Mouse (Mus musculus): Measurements from ENCODE around the gene Sh2d1b1.
"Not testable (repeated sequence)": the region's sequence is repeated elsewhere in the genome, so short reads cannot be mapped to it uniquely, and the experiment has no call there.

Sh2d1b1 gene

DNA sequence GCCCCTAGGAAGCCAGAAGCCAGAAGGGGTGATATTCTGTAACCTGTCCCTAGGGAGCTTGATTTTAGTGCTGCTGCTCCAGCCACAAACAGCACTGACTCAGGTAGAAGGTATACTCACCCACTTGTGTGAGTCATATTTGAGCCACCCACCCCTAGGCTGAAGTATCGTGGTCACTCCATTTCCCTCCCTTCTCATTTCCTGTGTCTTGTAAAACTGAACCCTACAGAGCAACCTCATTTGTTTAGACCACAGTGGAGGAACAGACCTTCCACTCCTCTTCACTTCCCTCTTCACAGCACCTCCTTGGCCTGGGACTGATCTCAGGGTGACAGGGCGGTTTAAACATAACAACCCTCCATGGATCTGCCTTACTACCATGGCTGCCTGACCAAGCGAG, at the start of gene Sh2d1b1:
Sh2d1b1 (plus strand) TSS at position 305 of the 400 bp plus-strand sequence.
- no peak for DNase-seq (ENCODE audit: low read depth)

DNA sequence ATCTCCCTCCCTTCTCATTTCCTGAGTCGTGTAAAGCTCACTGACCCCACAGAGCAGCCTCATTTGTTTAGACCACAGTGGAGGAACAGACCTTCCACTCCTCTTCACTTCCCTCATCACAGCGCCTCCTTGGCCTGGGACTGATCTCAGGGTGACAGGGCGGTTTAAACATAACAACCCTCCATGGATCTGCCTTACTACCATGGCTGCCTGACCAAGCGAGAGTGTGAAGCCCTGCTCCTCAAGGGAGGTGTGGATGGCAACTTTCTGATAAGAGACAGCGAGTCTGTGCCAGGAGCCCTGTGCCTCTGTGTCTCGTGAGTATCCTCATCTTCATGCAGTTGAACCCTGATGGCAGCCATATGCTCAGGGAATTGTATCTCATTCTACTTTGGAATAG, 44.4 kb upstream of the Sh2d1b1 start, which contains the start of gene Sh2d1b2:
Sh2d1b2 (plus strand) TSS at position 62 of the 400 bp plus-strand sequence.
- DNase-seq (ENCODE audit: low read depth), result not testable (repeated sequence)

GRCm38 (mm10) chr1:170245016-170245415, 32.1 kb upstream of the Sh2d1b1 start:
- DNase-seq (ENCODE audit: low read depth), result no peak

DNA sequence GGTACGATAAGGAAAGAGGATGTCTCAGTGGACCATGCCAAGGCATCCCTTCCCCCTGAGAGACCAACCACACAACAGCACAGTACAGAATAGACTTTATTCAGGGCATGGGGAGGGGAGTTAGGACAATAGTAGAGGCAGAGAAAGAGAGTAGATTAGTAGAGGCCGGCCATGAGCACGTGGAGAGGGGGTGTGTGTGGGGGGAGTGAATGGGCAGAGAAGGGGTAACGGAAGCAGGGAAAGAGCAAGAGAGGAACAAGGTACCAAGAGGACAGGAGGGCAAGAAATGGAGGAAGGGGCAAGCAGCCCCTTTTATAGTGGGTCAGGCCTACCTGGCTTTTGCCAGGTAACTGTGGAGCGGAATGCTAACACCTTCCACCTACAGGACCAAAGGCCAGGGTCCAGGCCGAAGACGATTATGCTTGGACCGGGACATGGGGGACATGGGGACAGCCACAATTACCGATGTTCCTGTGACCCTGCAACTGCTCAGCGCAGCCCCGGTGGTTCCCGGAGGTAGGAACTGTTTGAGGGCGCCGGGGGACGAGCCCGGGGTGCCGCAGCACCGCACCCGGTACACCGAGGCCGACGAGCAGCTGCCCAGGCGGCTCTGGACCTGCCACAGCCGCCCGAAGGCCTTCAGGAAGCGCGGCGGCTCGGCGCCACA, 22.1 kb upstream of the Sh2d1b1 start:
- no peak for DNase-seq (ENCODE audit: low read depth)

GRCm38 (mm10) chr1:170255560-170255910, 21.6 kb upstream of the Sh2d1b1 start:
- DNase-seq (ENCODE audit: low read depth), result peak; percentile 86

- DNase-seq (ENCODE audit: low read depth), result no peak
Observed at GRCm38 (mm10) chr1:170270281-170270680, 6.8 kb upstream of the Sh2d1b1 start.

DNA sequence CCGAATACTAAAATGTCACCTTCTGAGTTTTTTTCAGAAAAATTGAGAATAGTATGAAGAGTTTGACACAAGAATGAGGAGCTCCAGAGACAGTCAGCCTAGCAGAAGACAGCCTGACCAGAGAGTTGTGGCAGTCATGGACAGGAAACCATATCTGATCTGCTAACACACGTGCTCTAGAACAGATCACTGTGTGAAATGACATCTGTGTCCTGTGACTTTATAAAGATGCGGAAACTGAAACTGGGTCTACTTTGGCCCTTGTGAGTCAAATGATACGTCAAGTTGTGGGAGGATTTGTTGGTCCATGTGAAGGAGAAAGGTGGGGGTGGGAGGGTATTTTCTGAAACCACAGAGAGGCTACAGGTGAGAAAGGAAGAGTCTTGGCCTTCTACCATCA, 6.4 kb upstream of the Sh2d1b1 start:
- DNase-seq (ENCODE audit: low read depth), result no peak

DNA sequence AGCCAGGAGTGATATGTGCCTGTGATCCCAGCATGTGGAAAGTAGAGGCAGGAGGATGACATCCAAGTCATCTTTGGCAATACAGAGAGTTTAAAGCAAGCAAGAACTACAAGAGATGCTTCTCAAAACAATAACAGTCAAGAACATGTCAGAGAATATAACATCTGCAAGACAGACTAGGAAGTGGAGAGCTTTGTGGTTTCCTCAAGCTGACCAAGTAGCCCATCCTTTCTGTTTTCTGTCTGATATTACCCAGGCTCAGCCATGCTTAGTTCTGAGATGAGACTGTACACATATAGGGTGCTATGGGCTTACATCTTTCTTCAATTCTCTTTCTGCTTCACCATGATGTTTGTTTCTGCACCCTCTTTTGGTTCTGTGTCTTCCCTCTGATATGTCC, 3.9 kb upstream of the Sh2d1b1 start:
- DNase-seq (ENCODE audit: low read depth), result no peak

GRCm38 (mm10) chr1:170282415-170283129, 5.5 kb downstream of the Sh2d1b1 start:
- no peak for DNase-seq (ENCODE audit: low read depth)

- DNase-seq (ENCODE audit: low read depth), result peak; percentile 2
Observed at GRCm38 (mm10) chr1:170292239-170292951, 15.3 kb downstream of the Sh2d1b1 start.

GRCm38 (mm10) chr1:170293257-170293656, 16.1 kb downstream of the Sh2d1b1 start:
- no peak for DNase-seq (ENCODE audit: low read depth)

- no peak for DNase-seq (ENCODE audit: low read depth)
Observed at GRCm38 (mm10) chr1:170294786-170295570, 17.9 kb downstream of the Sh2d1b1 start.

DNA sequence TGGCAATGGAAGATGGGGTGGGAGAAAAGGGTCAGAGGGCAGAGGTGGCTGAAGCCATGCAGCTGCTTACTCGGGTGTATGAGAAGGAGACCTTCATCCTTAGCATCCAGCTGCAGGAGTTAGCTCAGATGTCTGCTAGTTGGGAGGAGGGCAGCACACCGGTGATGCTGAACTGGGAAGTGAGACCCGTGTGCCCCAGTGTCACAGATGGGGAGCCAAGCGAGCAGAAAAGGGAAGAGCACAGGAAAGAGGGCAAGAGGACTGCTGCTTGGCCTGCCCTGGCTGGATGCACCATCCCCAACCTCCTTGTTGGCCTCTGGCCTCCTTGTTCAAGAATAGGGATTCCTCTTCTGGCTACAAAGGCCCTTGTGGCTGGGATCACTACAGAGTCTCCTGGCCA, 22.4 kb downstream of the Sh2d1b1 start:
- DNase-seq (ENCODE audit: low read depth), result no peak

DNA sequence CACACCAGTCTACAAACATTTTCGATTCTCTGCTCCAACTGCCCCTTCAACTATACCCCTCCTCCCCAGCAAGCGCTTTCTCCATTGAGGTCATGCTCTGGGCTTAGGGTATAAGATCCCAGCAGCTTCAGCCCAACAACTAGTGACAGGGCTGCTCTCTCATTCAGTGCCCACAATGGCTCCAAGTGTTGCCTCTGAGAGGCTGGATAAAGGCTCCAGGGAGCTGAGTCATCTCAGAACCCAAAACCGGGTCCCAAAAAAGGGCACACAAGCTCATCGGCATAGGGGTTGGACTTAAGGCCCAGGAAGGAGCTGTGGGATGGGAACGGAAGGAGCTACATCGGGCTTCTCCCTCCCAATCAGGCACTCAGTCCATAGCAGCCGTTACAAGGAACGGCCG, 24.6 kb downstream of the Sh2d1b1 start:
- no peak for DNase-seq (ENCODE audit: low read depth)

DNA sequence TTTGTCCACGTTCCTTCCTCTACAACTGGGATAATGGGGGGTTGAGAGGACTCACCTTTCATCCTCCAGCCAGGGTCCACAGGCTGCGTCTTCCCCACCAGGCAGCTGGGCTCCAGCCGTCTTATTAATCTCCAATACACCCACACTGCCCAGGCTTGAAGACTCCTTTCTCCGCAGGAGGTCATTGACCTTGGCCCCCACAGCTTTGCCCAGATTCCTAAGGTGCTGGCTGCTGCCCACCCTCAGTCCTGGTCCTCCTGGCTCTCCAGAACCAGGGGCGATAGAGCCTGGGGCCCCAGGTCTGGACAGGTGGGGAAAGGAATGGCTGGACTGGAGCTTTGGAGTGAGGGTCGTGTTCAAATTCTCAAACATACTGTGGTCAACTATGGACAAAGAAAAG, 25.3 kb downstream of the Sh2d1b1 start:
- DNase-seq (ENCODE audit: low read depth), result no peak

- no peak for DNase-seq (ENCODE audit: low read depth)
Observed at GRCm38 (mm10) chr1:170303103-170303502, 26.0 kb downstream of the Sh2d1b1 start.

DNA sequence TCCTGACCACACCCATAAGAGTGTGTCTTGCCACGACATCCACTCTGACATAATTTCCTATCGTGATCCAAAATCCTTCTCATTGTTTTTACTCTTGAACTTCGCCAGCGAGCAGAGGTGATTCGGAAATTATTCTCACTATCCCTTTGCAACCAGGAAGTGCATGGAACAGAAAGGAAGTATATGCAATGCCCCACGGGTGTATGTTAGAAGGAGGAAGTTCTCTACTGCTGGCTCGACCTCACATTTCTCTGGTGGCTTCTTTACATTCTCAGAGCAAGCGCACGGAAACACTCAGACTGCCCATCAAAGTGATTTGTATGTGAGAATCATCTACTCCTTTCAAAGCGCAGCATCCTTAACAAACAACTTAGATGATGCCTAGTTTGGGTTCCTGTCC, 27.9 kb downstream of the Sh2d1b1 start:
- DNase-seq (ENCODE audit: low read depth), result no peak

DNA sequence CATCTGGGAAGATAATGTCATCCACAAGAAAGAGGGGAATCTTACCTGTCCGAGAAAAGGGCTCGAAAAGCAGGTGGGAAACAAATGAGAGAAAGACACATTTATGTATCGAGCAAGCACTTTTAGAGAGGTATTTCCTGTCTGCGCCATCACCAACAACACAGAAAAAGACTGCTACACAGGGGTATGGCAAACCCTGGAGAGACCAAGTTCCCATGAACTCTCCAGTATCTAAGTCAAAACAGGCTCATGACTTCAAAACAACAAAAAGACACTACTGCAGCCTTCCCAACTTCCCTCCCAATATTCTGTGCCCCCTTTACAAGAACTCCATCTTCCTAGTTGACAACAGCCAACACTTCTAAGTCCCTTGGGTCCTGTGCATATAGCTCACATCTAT, 29.1 kb downstream of the Sh2d1b1 start, which contains the start of gene Gm7694:
Gm7694 (minus strand) TSS at position 101 of the 400 bp plus-strand sequence.
- no peak for DNase-seq (ENCODE audit: low read depth)

DNA sequence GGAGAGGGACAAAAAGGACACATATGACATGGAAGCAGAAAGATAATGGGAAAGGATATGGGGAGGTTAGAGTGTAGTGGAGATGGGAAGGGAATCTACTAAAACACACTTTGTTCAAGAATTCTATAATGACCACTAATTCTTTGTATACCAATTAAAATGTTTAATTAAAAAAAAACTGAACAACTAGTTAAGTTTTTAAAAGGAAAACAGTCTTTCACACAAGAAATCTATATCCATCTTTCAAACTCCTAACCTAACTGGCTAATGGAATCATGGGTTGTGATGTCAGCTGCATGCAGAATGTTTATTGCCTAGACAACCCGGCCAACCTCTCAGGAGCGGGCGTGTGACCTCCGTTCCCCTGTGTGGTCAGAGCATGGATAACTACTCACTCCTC, 31.4 kb downstream of the Sh2d1b1 start, which contains the start of gene Spata46:
Spata46 (plus strand) TSS at position 301 of the 400 bp plus-strand sequence.
- DNase-seq (ENCODE audit: low read depth), result no peak

- DNase-seq (ENCODE audit: low read depth), result no peak
Observed at GRCm38 (mm10) chr1:170311431-170311830, 34.3 kb downstream of the Sh2d1b1 start.

GRCm38 (mm10) chr1:170322046-170322445, 44.9 kb downstream of the Sh2d1b1 start:
- no peak for DNase-seq (ENCODE audit: low read depth)

GRCm38 (mm10) chr1:170323001-170323400, 45.9 kb downstream of the Sh2d1b1 start:
- DNase-seq (ENCODE audit: low read depth), result no peak

Measured in induced T-regulatory cell, adult 2 months (primary cell).